Mouse (Mus musculus): ENCODE data around the gene Qser1. TPM values are rescaled to one million over a fixed set of nuclear protein-coding genes. Genes with fewer than 3 reads are reported as not detected.
A peak's percentile ranks its signal among the peaks of the same experiment; 100 is the strongest.

Qser1 gene
- polyA plus RNA-seq, 1 experiment from 2014 or later: 8.0 TPM

DNA sequence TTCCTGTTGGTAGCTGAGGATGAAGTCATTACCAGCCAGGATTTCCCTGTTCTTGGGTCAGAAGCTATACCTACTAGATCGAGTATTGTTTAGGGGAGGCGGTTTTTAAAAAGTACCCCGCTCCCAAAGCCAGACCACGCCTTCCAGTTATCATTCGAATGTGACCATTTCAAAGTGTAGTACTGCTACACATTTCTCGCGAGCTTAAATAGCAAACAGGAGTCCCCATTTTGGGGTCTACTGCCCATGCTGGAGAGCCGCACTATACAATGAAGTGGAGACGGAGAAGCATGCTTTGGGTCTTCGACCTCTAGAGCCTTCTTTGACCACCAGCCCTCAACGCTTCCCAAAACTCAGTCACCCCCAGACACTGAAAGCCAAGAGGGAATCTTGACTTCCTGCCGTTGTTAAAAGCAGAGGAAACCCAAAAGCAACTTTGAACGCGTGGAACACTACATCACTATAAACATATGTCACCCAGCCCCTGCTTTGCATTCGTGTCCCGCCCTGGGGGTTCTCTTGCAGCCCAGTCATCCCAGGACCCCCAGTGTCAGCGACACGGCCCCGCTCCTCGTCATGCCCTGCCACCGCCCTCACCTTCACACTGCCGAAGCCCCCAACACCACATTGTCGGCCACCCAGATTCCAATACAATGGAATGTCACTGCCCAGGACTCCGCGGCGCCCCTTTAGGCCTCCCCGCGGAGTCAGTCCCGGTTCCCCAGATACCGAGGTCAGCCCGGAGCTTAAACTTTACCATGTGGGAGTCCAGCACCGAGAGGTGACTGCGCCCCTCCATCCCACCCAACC is 794 bp downstream of the Qser1 start:
- no peaks in the 10 kb centered on the region for H3K9me3 ChIP-seq
- H3K27me3 ChIP-seq (replicated peaks): no peaks in the 10 kb centered on the region
- under 1% methylated on average over 33 of the region's 33 CpGs for WGBS
- H3K4me3 ChIP-seq (replicated peaks): peak overlapping the region; percentile 82
- peak overlapping the region; percentile 90 for H3K9ac ChIP-seq
- peak overlapping the region; percentile 96 for H3K27ac ChIP-seq
- H3K36me3 ChIP-seq: no peaks in the 10 kb centered on the region
- no peaks in the 10 kb centered on the region for H3K4me1 ChIP-seq (replicated peaks)
- ATAC-seq: peak; percentile 41
- H3K4me2 ChIP-seq (replicated peaks): peak overlapping the region; percentile 82

DNA sequence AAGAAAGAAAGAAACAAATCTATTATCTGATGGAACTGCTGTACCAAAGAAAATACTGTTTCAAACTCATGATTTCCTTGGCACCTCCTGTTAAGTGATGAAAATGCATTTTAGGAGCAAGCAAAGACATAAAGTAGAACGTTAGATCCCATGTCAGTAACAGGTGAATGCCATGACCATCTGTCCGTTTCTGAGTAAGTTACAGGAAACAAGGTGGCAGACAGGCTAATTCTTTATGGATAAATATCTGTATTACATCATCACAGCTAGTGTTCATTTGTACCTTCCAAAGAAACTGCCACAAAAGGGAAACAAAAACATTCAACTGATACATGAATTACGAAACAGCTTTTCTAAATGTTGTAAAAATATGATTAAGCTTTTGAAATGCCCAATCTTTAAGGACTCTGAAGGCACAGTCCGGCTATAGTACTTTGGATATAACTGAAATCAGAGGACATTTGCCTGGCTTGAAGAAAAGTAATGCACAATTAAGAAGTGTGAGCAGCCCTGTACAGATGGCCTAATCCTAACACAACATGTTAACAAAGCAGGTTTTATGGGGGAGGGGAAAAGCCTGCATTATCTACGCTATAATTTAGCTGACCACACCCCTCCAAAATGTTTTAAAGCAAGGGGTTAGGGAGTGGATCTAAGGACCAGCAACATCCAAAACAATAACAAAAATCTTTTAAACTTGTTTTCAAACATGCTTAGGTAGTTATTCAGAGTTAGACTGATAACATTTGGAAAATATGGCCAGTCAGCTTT is 2.2 kb downstream of the Qser1 start:
- Histone ChIP-seq H3K9ac (no peak overlapping the region), H3K36me3 (no peaks in the 10 kb centered on the region), H3K27me3 (replicated peaks) (no peaks in the 10 kb centered on the region), H3K4me2 (replicated peaks) (no peak overlapping the region), H3K9me3 (no peaks in the 10 kb centered on the region), H3K4me1 (replicated peaks) (no peaks in the 10 kb centered on the region), H3K4me3 (replicated peaks) (no peak overlapping the region), H3K27ac (no peak overlapping the region)
- 61% methylated on average over 5 of the region's 5 CpGs for WGBS
- no peak for ATAC-seq

DNA sequence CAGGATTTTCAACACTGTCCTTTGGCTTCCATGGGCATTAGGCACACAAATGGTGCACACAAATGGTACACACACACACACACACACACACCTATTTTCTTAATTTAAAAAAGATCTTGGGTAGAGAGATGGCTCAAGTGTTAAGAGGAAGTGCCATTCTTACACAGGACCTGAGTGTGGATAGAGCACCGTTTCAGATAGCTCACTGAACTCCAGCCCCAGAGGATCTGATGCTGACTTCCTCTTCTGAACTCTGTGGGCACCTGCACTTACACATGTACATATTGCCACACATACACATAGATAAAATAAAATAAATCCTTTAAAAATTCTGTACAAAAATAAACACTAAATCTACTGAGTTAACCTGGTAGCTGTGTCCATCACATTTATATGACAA is 11.1 kb downstream of the Qser1 start:
- H3K4me1 ChIP-seq (replicated peaks): no peaks in the 10 kb centered on the region
- WGBS: 85% methylated on average over 1 of the region's 1 CpGs
- no peak overlapping the region for H3K27ac ChIP-seq
- H3K9ac ChIP-seq: no peak overlapping the region
- H3K9me3 ChIP-seq: no peaks in the 10 kb centered on the region
- H3K36me3 ChIP-seq: peaks cover 4% of the 10 kb centered on the region; the same call in 1 of the 2 replicates
- no peak overlapping the region for H3K4me3 ChIP-seq (replicated peaks)
- ATAC-seq: no peak
- H3K4me2 ChIP-seq (replicated peaks): no peak overlapping the region
- H3K27me3 ChIP-seq (replicated peaks): no peaks in the 10 kb centered on the region

DNA sequence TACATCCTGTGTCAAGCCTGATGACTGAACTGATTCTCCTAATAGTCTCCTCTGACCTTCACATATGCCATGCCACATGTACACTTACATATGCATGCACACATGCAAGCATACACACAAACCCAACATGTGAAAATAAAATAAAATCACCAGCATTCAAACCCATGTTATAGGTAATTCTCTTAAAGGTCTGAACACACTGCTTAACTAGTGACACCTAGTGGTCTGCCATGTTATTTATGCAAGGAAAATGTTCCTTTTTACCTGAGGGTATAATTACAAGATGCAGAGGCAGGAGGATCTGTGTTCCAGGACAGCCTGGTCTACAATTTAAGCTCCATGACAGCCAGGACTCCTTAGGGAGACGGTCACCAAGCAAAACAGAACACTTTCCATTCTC is 41.8 kb downstream of the Qser1 start:
- ATAC-seq: no peak
- H3K27ac ChIP-seq: no peak overlapping the region
- no peak overlapping the region for H3K4me2 ChIP-seq (replicated peaks)
- no peak overlapping the region for H3K4me3 ChIP-seq (replicated peaks)
- no peaks in the 10 kb centered on the region for H3K27me3 ChIP-seq (replicated peaks)
- H3K4me1 ChIP-seq (replicated peaks): no peaks in the 10 kb centered on the region
- 95% methylated on average over 1 of the region's 1 CpGs for WGBS
- H3K9ac ChIP-seq: no peak overlapping the region
- peaks cover 18% of the 10 kb centered on the region for H3K36me3 ChIP-seq
- no peaks in the 10 kb centered on the region for H3K9me3 ChIP-seq

DNA sequence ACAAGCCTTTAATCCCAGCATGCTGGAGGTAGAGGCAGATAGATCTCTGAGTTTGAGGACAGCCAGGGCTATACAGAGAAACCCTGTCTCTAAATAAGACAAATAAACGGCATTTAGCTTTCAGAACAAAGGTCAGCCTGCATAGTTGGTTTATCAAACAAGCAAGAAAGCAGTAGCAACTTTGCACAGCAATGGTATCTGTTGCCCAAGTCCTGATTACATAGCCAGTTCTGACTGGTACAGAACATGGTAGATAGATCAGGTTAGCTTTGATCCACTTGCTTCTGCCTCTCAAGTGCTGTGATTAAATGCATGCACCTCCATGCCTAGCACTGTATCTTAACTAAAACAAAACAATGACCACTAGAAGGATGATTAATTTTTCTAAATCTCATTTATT is 47.9 kb downstream of the Qser1 start:
- Histone ChIP-seq H3K4me2 (replicated peaks) (no peak overlapping the region), H3K9me3 (no peaks in the 10 kb centered on the region), H3K27me3 (replicated peaks) (no peaks in the 10 kb centered on the region), H3K4me1 (replicated peaks) (no peaks in the 10 kb centered on the region), H3K4me3 (replicated peaks) (no peak overlapping the region), H3K27ac (no peak overlapping the region), H3K36me3 (peaks cover 11% of the 10 kb centered on the region), H3K9ac (no peak overlapping the region)
- 88% methylated on average over 1 of the region's 1 CpGs for WGBS
- ATAC-seq: 0 out of 2 replicates have a peak, but pooled peaks have one; percentile 39

DNA sequence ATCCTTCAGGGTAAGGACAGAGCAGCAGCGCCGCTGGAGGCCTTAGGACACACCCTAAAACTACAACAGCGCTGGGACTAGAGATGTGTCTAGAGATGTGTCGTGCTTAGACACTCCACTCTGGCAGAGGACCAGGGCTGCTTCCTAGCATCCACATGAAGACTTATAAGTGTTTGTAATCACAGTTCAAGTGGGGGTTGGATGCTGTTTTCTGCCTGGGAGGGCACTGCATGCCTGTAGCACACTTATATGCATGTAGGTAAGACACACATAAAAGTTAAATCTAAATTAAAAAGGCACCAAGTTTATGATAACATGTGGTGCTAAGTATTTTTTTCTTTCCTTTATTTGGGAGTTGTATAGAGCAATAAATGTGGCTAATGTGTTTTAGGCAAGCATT is 52.5 kb downstream of the Qser1 start:
- Histone ChIP-seq H3K9me3 (no peaks in the 10 kb centered on the region), H3K4me3 (replicated peaks) (no peak overlapping the region), H3K4me1 (replicated peaks) (no peaks in the 10 kb centered on the region), H3K4me2 (replicated peaks) (no peak overlapping the region), H3K27me3 (replicated peaks) (no peaks in the 10 kb centered on the region), H3K36me3 (no peaks in the 10 kb centered on the region), H3K27ac (no peak overlapping the region), H3K9ac (no peak overlapping the region)
- no peak for ATAC-seq
- 90% methylated on average over 4 of the region's 4 CpGs for WGBS

DNA sequence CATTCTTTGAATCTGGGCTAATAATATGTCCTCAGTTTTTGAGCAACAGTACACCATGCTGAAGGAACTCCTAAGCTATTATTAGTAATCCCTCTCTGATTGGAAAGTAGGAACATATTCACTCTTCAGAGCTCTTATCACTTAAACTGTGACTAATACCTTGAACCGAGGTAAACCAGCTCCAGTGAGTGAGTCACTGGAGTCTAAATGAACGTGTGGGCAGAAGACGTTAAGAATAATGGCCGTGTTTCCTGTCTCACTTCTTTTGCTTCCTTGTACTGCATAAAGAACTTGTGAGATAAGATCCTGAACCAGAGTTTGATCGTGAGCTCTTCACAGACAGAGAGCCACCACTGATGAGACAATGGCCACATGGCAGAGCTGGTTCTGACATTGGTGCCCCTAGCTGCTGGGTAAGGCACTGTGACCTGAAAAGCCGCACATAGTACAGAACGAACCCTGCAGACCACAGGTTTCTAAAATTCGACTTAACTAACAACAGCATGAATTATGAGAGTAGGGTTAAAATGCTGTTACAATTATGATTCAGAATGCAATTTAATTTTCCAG is 53.3 kb downstream of the Qser1 start:
- Histone ChIP-seq H3K4me1 (replicated peaks) (no peaks in the 10 kb centered on the region), H3K27ac (0 out of 2 replicates have a peak overlapping the region, but pooled peaks have one; percentile 36), H3K9me3 (no peaks in the 10 kb centered on the region), H3K9ac (no peak overlapping the region), H3K36me3 (no peaks in the 10 kb centered on the region), H3K4me3 (replicated peaks) (no peak overlapping the region), H3K27me3 (replicated peaks) (no peaks in the 10 kb centered on the region), H3K4me2 (replicated peaks) (no peak overlapping the region)
- ATAC-seq: peak; percentile 86
- WGBS: 68% methylated on average over 8 of the region's 8 CpGs

DNA sequence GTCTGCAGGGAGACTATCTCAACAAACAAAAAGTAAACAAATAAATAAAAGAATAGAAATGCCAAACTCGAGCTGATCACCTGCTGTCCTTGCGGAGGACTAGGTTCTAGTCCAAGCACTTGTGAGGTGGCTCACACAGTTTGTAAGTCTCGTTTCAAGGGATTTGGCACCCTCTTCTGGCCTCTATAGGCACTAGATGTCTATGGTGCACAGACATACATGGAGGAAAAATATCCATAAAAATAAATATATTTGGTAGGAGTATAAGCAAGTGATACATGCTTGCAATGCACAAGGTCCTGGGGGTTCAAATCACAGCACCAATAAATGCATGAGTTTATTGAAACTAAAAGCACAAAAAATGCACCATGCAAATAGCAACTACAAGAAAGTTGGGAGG is 65.9 kb downstream of the Qser1 start:
- peak; percentile 64; the same call in 1 of the 2 replicates for ATAC-seq

DNA sequence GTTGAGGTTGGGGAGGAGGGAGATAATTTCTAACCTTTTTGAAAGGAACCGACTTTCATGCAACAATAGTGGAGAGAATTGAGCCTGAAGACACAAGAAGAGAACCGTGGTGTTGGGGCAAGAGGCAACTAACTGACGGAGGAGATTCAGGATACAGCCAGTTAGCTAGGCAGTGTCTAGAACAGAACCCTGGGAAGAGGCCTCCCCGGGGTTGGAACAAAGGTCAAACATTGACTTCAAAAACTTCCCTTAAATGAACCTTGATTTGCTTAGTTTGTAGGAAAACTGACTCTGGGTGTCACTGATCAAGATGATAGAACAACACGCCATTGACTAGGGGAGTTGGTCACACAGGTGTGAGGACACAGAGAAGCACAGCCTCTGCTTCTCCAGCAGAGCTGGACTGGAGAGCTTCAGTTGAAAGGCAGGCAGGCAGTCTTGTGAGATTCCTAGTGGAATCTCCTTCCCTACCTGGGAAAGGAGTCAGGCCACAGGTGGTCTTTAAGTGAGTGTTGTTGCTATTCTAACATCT is 67.8 kb downstream of the Qser1 start:
- Histone ChIP-seq H3K4me3 (replicated peaks) (no peak overlapping the region), H3K4me1 (replicated peaks) (no peaks in the 10 kb centered on the region), H3K27me3 (replicated peaks) (no peaks in the 10 kb centered on the region), H3K27ac (no peak overlapping the region), H3K9ac (no peak overlapping the region), H3K36me3 (0 out of 2 replicates have a peak, but pooled peaks cover 5% of the 10 kb centered on the region), H3K4me2 (replicated peaks) (no peak overlapping the region), H3K9me3 (no peaks in the 10 kb centered on the region)
- WGBS: 63% methylated on average over 5 of the region's 5 CpGs
- ATAC-seq: peak; percentile 80

More for the DNA sequence above, 65.9 kb downstream of the Qser1 start:
- H3K27me3 ChIP-seq (replicated peaks): no peaks in the 10 kb centered on the region
- H3K36me3 ChIP-seq: 0 out of 2 replicates have a peak, but pooled peaks cover 5% of the 10 kb centered on the region
- no peak overlapping the region for H3K4me3 ChIP-seq (replicated peaks)
- no peak overlapping the region for H3K27ac ChIP-seq
- H3K9ac ChIP-seq: no peak overlapping the region
- 58% methylated on average over 3 of the region's 3 CpGs for WGBS
- H3K4me1 ChIP-seq (replicated peaks): no peaks in the 10 kb centered on the region
- no peak overlapping the region for H3K4me2 ChIP-seq (replicated peaks)
- H3K9me3 ChIP-seq: no peaks in the 10 kb centered on the region

DNA sequence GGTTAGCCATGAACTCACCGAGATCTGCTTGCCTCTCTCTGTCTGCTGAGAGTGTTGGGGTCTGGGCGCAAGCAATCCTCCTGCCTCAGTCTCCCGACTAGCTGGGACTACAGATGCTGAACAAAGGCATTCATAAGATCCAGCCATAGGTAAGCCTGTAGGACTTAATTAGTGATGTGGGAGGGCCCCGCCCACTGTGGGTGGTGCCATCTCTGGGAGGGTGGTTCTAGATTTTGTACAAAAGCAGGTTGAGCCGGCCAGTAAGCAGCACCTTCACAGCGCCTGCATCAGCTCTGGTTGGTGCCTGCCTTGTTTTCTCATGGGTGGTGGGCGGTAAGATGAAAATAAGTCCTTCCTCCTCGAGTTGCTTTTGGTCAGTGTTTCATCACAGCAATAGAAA is 70.3 kb downstream of the Qser1 start:
- WGBS: 57% methylated on average over 8 of the region's 8 CpGs
- Histone ChIP-seq H3K4me2 (replicated peaks) (no peak overlapping the region), H3K27me3 (replicated peaks) (no peaks in the 10 kb centered on the region), H3K27ac (no peak overlapping the region), H3K36me3 (no peaks in the 10 kb centered on the region), H3K4me1 (replicated peaks) (peaks cover 6% of the 10 kb centered on the region), H3K4me3 (replicated peaks) (no peak overlapping the region), H3K9ac (no peak overlapping the region), H3K9me3 (no peaks in the 10 kb centered on the region)
- ATAC-seq: no peak

DNA sequence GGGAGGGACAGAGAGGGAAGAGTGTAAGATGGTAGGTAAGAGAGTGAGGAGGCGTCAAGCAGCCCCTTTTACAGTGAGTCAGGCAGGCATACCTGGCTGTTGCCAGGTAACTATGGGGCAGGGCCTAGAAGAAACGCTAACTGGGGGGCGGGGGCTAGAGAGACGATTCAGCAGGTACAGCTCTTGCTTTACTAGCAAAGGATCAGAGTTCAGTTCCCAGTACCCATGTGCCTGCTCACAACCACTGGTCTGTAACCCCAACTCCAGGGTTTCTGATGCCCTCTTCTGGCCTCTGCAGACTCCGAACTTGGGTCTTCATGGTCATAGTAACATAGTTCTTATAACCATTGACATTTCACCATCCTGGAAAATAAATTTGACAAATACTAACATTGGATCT is 72.6 kb downstream of the Qser1 start:
- no peaks in the 10 kb centered on the region for H3K27me3 ChIP-seq (replicated peaks)
- 56% methylated on average over 5 of the region's 5 CpGs for WGBS
- no peaks in the 10 kb centered on the region for H3K9me3 ChIP-seq
- H3K27ac ChIP-seq: no peak overlapping the region
- H3K4me2 ChIP-seq (replicated peaks): no peak overlapping the region
- no peaks in the 10 kb centered on the region for H3K36me3 ChIP-seq
- H3K4me3 ChIP-seq (replicated peaks): no peak overlapping the region
- H3K4me1 ChIP-seq (replicated peaks): peaks cover 15% of the 10 kb centered on the region
- no peak overlapping the region for H3K9ac ChIP-seq
- ATAC-seq: 0 out of 2 replicates have a peak, but pooled peaks have one; percentile 4

DNA sequence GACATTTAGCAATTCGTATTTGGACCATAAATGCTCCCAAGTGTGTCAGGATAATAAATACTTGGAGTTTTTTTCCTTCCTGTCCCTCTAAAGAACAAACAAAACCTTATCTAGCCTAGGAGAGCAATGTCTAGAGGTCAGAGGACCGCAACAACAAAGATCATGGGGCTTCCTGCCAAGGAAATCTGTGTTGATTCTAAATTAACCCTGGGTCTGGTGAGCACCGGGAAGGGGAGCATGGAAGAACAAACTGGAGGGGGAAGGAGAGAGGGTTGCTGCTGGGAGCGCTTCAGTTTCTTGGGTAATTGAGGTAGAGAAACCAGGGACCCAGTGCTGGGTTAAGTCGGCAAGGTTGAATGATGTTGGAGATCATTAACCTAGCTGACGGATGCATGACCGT is 73.4 kb downstream of the Qser1 start:
- H3K4me1 ChIP-seq (replicated peaks): peaks cover 15% of the 10 kb centered on the region
- H3K9ac ChIP-seq: peak overlapping the region; percentile 95
- peak overlapping the region; percentile 96 for H3K27ac ChIP-seq
- H3K4me3 ChIP-seq (replicated peaks): peak overlapping the region; percentile 91
- peak; percentile 69 for ATAC-seq
- no peaks in the 10 kb centered on the region for H3K9me3 ChIP-seq
- peak overlapping the region; percentile 91 for H3K4me2 ChIP-seq (replicated peaks)
- no peaks in the 10 kb centered on the region for H3K27me3 ChIP-seq (replicated peaks)
- H3K36me3 ChIP-seq: no peaks in the 10 kb centered on the region
- 11% methylated on average over 7 of the region's 7 CpGs for WGBS

Data from intestine, embryonic 15.5 days (tissue).